Mouse (Mus musculus) MEL (cell line): ENCODE data around the gene Gclm. TPM values are rescaled to one million over a fixed set of nuclear protein-coding genes. Genes with fewer than 3 reads are reported as not detected.
"Not testable (repeated sequence)": the region's sequence is repeated elsewhere in the genome, so short reads cannot be mapped to it uniquely, and the experiment has no call there.

Experiments
- DNase-seq: peaks from one replicate; pipeline ENCODE4 v3.0.0; 2011; ENCODE audit warnings: low read depth, low spot score
- H3K27ac ChIP-seq: 2 replicates; pipeline ENCODE4 v1.5.1; 2012; ENCODE audit warnings: low read depth, mild to moderate bottlenecking, control low read depth, low read length, moderate library complexity; ENCODE audit not compliant: control insufficient read depth
- H3K27me3 ChIP-seq, 2 experiments: fragments of 150-350 bp in 1 of 2; sonication (generic) in 1 of 2; 2 replicates each; pipeline ENCODE4 v1.6.1; 2012; ENCODE audit warnings: low read length in 2 of 2, mild to moderate bottlenecking in 2 of 2, improper control_type of control experiment in 1 of 2, moderate library complexity in 1 of 2; ENCODE audit not compliant: insufficient read depth in 2 of 2, control insufficient read depth in 1 of 2
- H3K36me3 ChIP-seq, 2 experiments: 2 replicates each; pipeline ENCODE4 v1.6.1; 2012 to 2014; ENCODE audit warnings: low read length in 2 of 2, improper control_type of control experiment in 1 of 2, inconsistent platforms in 1 of 2, mild to moderate bottlenecking in 1 of 2; ENCODE audit not compliant: insufficient read depth in 2 of 2, control insufficient read depth in 1 of 2
- H3K4me1 ChIP-seq, 2 experiments: fragments of 150-350 bp in 1 of 2; sonication (generic) in 1 of 2; 2 replicates each; pipeline ENCODE4 v1.6.1; 2012; ENCODE audit warnings: low read length in 2 of 2, improper control_type of control experiment in 1 of 2, mild to moderate bottlenecking in 1 of 2; ENCODE audit not compliant: insufficient read depth in 2 of 2, control insufficient read depth in 1 of 2
- H3K4me3 ChIP-seq, 2 experiments: fragments of 150-350 bp in 1 of 2; sonication (generic) in 1 of 2; 2 replicates each; pipeline ENCODE4 v1.5.1; 2012; ENCODE audit warnings: low read depth in 2 of 2, low read length in 2 of 2, mild to moderate bottlenecking in 2 of 2, moderate library complexity in 2 of 2, control low read depth in 1 of 2, improper control_type of control experiment in 1 of 2; ENCODE audit not compliant: control insufficient read depth in 1 of 2, insufficient read depth in 1 of 2
- H3K79me2 ChIP-seq: 2 replicates; pipeline ENCODE4 v1.6.1; 2012; ENCODE audit warnings: mild to moderate bottlenecking, low read length, moderate library complexity; ENCODE audit not compliant: control insufficient read depth, poor library complexity, insufficient read depth
- H3K9ac ChIP-seq: 2 replicates; pipeline ENCODE4 v1.6.1; 2012; ENCODE audit warnings: low read depth, mild to moderate bottlenecking, control low read depth, low read length, moderate library complexity; ENCODE audit not compliant: control insufficient read depth, poor library complexity, severe bottlenecking
- H3K9me3 ChIP-seq: fragments of 150-350 bp; sonication (generic); replicated peaks from 2 replicates; pipeline ENCODE4 v1.6.1; 2012; ENCODE audit warnings: mild to moderate bottlenecking, low read length, improper control_type of control experiment, moderate library complexity; ENCODE audit not compliant: insufficient read depth
- BHLHE40 ChIP-seq: IDR thresholded peaks from 2 replicates; pipeline ENCODE4 v1.6.1; 2012; ENCODE audit warnings: low read depth, mild to moderate bottlenecking, inconsistent platforms, low read length, improper control_type of control experiment, borderline replicate concordance
- ELF1 ChIP-seq: IDR thresholded peaks from 2 replicates; pipeline ENCODE4 v1.6.1; 2014; ENCODE audit warnings: low read depth, mild to moderate bottlenecking, inconsistent platforms, low read length, improper control_type of control experiment, moderate library complexity
- ETS1 ChIP-seq: IDR thresholded peaks from 2 replicates; pipeline ENCODE4 v1.6.1; 2012; ENCODE audit warnings: low read depth, mild to moderate bottlenecking, inconsistent platforms, low read length, improper control_type of control experiment, moderate library complexity
- GATA1 ChIP-seq: IDR thresholded peaks from 2 replicates; pipeline ENCODE4 v1.6.1; 2011; ENCODE audit warnings: low read depth, low read length, improper control_type of control experiment
- MAX ChIP-seq: IDR thresholded peaks from 2 replicates; pipeline ENCODE4 v1.6.1; 2011; ENCODE audit warnings: low read length, improper control_type of control experiment
- MAZ ChIP-seq: IDR thresholded peaks from 2 replicates; pipeline ENCODE4 v1.6.1; 2012; ENCODE audit warnings: low read depth, mild to moderate bottlenecking, inconsistent platforms, low read length, improper control_type of control experiment
- MXI1 ChIP-seq: IDR thresholded peaks from 2 replicates; pipeline ENCODE4 v1.6.1; 2011; ENCODE audit warnings: mild to moderate bottlenecking, low read depth, low read length, improper control_type of control experiment
- POLR2AphosphoS2 ChIP-seq: IDR thresholded peaks from 2 replicates; pipeline ENCODE4 v1.6.1; 2011; ENCODE audit warnings: low read length, improper control_type of control experiment
- POLR2AphosphoS5 ChIP-seq: IDR thresholded peaks from 2 replicates; pipeline ENCODE4 v1.6.1; 2012; ENCODE audit warnings: low read depth, borderline replicate concordance, mild to moderate bottlenecking, inconsistent platforms, low read length, moderate library complexity, mixed read lengths
- RAD21 ChIP-seq: IDR thresholded peaks from 2 replicates; pipeline ENCODE4 v1.6.1; 2011; ENCODE audit warnings: mild to moderate bottlenecking, low read depth, low read length, improper control_type of control experiment
- SMC3 ChIP-seq: IDR thresholded peaks from 2 replicates; pipeline ENCODE4 v1.6.1; 2011; ENCODE audit warnings: low read depth, low read length, improper control_type of control experiment
- TBP ChIP-seq: IDR thresholded peaks from 2 replicates; pipeline ENCODE4 v1.8.0; 2011; ENCODE audit warnings: low read depth, low read length, improper control_type of control experiment
- USF1 ChIP-seq: IDR thresholded peaks from 2 replicates; pipeline ENCODE4 v1.6.1; 2014; ENCODE audit warnings: low read depth, mild to moderate bottlenecking, inconsistent platforms, low read length, improper control_type of control experiment, moderate library complexity
- ZC3H11A ChIP-seq: IDR thresholded peaks from 2 replicates; pipeline ENCODE4 v1.6.1; 2012; ENCODE audit warnings: low read depth, mild to moderate bottlenecking, inconsistent platforms, low read length, improper control_type of control experiment
- ZKSCAN1 ChIP-seq: IDR thresholded peaks from 2 replicates; pipeline ENCODE4 v1.6.1; 2012; ENCODE audit warnings: low read depth, mild to moderate bottlenecking, inconsistent platforms, low read length, improper control_type of control experiment, moderate library complexity
- polyA plus RNA-seq, 2 experiments: library from polyadenylated mRNA; stranded (reverse) in 1 of 2; unstranded in 1 of 2; fragments of >175 nt in 1 of 2; fragments of >200 nt in 1 of 2; gene quantifications; 2 replicates each; pipeline versions ENCODE4 v1.2.1 to v1.2.4; 2012; ENCODE audit warnings: low replicate concordance in 2 of 2, low read depth in 1 of 2; ENCODE audit not compliant: insufficient read length in 2 of 2, insufficient read depth in 1 of 2, missing spikeins in 1 of 2
- total RNA-seq: library from RNA; depleted of rRNA; stranded (reverse); fragments of 300-350 nt; gene quantifications from 2 replicates; pipeline ENCODE4 v1.2.3, GENCODE M21; 2012

Gclm gene
- total and polyA plus RNA-seq, 3 experiments = 123 to 334 (median 174) TPM

DNA sequence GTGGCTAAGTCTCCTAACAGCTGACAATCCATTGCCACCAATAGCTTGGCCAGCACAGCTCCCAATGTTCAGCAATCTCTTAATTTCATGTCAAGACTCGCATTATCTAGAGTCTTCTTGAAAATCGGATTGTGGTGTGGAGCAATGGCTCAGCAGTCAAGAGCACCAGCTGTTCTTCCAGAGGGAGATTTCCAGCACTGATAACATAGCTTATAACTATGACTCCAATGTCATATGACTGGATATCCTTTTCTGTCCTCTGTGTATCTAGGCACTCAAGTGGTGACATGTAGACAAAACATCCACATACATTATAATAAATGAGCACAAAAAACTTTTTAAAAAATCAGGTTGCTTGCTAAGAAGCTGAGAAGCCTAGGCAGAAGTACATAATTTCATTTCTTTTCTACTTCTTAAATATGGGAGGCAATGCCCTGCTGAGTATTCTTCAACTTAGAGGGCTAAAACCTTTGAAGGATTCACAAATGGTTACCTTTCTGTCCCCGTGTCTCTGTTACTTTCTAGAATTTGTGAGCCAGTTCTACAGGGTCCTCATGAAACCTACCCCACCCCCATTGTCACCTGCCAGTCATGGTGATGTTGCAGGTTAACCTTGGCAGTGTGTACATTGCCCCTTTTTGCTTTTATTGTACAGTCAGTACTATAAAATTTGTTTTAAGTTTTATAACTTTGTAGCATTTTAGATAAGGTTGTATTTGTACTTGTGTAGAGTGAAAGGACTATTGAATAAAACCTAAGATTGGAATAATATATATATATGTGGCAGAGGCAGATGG, 23.9 kb upstream of the Gclm start:
- Histone ChIP-seq H3K79me2 (no peaks in the 10 kb centered on the region), H3K4me1 (0 out of 4 replicates have a peak, but pooled peaks cover 0 to under 1% of the 10 kb centered on the region in 2 experiments), H3K9me3 (no peaks in the 10 kb centered on the region), H3K27me3 (0 out of 4 replicates have a peak, but pooled peaks cover 2% of the 10 kb centered on the region in 2 experiments), H3K27ac (no peak overlapping the region), H3K9ac (no peak overlapping the region), H3K4me3 (no peak overlapping the region), H3K36me3 (peaks cover 0 to under 1% of the 10 kb centered on the region in 2 experiments; a peak in 1 of 4 replicates)
- DNase-seq = no peak
- TF ChIP-seq ZC3H11A (no peak), ETS1 (no peak), USF1 (no peak), ELF1 (no peak), ZKSCAN1 (no peak), POLR2AphosphoS5 (no peak), MAX (no peak), POLR2AphosphoS2 (no peak), SMC3 (no peak), RAD21 (no peak), BHLHE40 (no peak), MAZ (no peak), TBP (no peak)

DNA sequence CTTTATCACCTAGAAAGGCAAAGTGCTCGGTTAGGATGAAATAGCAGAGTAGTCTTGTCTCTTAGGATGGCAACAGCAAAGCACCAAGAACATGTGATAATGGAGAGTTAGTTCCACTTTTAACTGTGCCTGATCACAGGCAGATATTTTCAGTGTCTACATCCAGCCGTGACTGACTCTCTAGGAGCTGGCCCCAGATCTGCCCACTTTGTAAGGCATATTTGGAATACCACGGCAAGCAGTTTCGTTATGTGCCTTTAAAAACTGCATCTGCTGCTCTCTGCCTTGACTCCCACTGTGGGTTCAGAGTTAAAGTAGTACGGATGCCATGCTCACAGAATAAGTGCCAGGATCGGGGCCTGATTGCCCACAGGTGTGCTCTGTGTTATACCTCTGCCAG, 18.4 kb upstream of the Gclm start:
- peak; percentile 27; the same call in 1 of the 2 replicates for TF ChIP-seq MXI1
- 0 out of 2 replicates have a peak, but pooled peaks have one; percentile 12 for TF ChIP-seq USF1
- TF ChIP-seq ETS1 = 0 out of 2 replicates have a peak, but pooled peaks have one; percentile 13
- 0 out of 2 replicates have a peak, but pooled peaks have one; percentile 6 for TF ChIP-seq GATA1
- H3K27ac ChIP-seq, H3K27me3 ChIP-seq, H3K4me3 ChIP-seq, H3K79me2 ChIP-seq, H3K36me3 ChIP-seq, H3K4me1 ChIP-seq, H3K9ac ChIP-seq, H3K9me3 ChIP-seq: not testable (repeated sequence)
- peak; percentile 38 for DNase-seq
